Mouse (Mus musculus): ENCODE measurements around the gene Mtch2.

Mtch2 gene

DNA sequence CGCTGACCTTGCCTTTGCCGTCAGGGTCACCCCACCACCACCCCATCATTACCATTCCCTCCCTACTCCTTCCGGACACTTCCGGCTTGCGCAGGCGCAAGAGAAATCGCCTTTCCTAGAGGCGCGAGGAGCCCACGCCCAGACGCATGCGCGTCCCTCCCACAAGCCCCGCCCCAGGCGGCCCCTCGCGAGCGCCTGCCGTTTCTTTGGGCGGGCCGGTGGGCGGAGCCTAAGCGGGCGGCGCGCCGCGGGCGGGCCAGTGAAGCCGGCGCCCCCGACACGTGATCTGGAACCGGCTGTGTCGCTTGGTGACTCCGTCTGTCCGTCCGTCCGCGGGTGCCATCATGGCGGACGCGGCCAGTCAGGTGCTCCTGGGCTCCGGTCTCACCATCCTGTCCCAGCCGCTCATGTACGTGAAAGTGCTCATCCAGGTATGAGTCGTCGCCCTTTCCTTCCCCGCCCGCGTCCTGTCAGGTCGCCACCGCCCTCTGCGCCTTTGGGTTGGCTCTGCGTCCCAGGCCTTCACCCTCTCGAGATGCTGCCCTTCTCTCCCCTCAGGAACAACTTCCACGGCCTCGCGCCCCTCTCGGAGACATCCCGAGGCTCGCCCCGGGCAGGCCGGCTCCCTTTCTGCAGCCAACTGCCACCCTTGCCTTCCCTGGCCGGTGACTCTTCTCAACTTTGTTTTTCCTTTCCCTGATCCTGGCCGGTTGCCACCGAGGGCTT lies at the start of gene Mtch2:
Gene Mtch2 (plus strand): TSS at position 201 of the 726 bp plus-strand sequence.
- under 1% methylated on average over 67 of the region's 67 CpGs for WGBS

DNA sequence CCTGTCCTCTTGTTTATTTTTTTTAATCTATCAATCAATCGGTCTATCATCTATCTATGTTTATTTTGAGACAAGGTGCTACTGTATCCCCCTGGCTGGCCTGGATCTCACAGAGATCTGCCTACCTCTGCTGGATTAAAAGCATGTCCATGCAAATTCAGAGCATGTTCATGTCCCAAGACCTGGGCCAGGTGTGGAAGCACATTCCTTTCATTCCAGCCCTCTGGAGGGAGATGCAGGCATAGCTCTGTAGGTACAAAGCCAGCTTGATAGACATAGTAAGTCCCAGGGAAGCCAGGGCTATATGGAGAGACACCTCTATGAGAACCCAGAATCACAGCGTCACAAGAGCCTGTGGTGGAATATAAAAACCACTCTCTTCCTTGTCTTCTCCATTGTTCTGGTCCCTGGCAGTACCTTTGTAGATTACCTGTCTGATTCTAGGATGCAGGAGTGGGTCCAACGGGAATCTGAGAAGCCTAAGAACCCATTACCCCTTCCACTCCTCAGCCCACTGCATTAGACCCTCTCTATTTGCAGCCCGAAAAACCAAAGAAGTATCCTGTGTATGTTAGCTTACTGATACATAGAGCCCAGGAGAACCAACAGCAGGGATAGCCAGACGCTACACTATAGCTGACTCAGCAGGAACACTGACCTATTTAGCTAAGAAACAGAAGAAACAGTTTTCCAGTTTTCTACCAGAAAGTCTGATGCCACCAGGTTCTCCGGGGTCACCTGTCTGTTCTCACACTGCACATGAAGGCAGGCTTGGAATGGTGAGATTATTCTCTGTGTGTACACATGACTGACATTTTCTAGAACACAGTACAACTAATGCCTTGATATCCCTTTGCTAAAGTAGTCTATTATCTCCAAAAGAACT lies 38.5 kb upstream of the Mtch2 start:
- 89% methylated on average over 6 of the region's 6 CpGs for WGBS

DNA sequence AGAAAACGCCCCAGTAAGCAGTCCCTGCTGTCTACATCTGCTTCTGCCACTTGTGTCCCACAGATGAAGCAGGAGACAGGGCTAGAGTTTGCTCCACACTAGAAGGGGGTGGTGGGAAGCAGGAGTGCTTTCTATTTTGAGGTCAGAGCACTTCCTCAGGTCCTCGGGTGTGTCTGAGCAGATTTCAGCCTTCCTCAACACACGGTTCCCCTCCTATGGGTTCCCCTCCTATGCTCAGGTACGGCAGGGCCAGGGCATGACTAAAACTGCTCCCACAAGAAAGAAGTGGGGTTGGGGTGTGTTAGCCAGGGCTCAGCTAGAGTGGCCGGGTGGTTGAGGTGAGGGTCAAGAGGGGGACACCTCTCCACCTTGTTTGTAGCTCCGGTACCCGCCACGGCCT lies 36.2 kb upstream of the Mtch2 start:
- WGBS, result 85% methylated on average over 8 of the region's 8 CpGs

DNA sequence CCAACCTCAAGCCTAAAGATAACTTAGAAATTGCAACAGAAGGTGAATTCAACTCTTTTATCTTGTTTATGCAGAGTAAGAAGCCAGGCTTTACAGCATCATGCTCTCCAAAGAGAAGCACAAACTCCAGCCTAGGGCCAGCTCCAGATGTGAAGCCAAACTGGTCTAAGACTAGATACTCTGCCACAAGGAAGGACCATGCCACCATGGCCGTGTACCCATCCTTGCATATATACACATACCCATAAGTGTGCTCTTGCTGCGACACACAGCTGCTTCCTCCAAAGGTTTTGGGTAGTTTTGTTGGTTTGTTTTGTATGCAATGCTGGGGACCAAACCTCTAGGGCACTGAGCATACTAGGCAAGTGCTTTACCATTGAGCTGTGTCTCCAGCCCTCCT lies 31.7 kb upstream of the Mtch2 start:
- 79% methylated on average over 2 of the region's 2 CpGs for WGBS

DNA sequence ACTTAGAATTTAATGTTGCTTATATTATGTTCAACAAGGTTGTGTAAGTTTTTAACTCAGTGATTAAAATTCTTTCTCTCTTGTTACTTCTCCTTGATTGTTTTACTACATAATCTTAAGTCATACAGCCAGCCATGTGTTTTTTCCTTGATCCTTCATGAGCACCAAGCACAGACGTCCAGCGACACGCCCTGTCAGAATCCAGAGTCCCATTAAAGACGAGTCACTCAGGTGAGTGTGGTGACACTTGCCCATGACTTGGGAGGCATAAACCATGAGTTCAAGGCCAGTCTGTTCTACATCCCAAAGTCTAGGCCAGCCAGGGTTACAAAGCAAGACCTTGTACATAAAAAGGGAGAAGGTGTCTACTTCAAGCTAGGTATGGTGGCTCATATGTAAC lies 30.8 kb upstream of the Mtch2 start:
- WGBS, result 90% methylated on average over 4 of the region's 4 CpGs

DNA sequence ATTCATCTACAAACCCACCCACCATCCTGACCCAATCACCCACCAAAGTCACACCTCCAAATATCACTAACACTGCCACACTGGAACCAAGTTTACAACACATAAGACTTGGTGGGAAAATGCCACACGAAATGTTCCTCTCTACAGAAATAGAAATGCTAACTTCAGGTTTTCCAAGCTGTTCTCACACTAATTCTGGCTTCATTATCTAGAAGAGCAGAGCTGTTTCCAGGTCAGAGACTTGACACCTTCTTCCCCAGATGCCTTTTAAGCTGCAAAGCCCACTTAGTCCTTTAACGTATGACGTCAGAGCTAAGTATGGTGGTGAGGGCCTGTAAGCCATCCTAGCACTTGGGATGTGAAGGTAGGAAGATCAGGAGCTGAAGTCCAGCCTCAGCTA lies 28.2 kb upstream of the Mtch2 start:
- 58% methylated on average over 3 of the region's 3 CpGs for WGBS

DNA sequence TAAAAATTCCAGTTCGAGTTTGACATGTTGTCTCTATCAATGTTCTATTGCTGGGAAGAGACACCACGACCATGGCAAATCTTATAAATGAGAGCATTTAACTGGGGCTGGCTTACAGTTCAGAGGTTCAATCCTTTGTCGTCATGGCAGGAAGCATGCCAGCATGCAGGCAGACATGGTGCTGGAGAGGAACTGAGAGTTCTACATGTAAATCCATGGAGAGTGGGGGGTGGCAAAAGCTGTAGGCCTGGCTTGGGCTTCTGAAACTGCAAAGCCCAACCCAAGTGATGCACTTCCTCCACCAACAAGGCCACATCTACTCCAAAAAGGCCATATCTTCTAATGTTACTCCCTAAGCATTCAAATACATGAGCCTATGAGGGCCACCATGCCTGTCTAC lies 26.1 kb upstream of the Mtch2 start:
- 77% methylated on average over 3 of the region's 3 CpGs for WGBS

DNA sequence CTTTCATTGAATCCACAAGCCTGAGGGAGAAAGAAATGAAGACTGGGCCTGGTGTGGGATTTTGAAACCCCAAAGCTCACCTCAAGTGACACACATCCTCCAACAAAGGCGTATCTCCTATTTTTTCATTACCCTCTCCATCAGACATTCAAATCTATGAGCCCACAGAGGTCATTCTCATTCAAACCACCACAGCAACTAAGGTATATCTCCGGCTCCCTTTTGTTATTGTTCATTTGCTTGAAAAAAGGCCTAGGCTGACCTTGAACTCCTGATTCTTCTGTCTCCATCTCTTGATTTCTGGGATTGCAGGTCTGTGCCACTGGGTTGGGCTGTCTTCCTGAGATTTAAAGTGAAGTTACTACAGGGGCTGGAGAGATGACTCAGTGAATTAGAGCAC lies 24.0 kb upstream of the Mtch2 start:
- 95% methylated on average over 2 of the region's 2 CpGs for WGBS

DNA sequence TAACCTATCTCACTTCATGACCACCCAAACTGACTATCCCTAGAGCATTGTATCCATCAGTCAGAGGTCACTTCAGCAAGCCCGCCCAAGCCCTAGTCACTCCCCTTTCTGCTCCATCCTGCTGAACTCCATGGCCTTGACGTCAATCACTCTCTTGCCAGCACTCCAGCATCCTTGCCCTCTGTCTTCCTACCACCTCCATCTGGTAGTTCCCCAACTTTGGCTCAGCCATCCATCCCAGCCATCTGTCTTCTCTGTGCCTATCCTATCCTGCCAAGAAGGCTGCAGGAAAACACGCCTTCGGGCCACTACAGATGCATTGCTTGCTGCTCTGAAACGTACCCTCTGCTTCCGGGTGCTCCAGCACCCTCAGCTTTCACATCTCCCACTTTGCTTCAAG lies 23.2 kb upstream of the Mtch2 start:
- 63% methylated on average over 6 of the region's 6 CpGs for WGBS

DNA sequence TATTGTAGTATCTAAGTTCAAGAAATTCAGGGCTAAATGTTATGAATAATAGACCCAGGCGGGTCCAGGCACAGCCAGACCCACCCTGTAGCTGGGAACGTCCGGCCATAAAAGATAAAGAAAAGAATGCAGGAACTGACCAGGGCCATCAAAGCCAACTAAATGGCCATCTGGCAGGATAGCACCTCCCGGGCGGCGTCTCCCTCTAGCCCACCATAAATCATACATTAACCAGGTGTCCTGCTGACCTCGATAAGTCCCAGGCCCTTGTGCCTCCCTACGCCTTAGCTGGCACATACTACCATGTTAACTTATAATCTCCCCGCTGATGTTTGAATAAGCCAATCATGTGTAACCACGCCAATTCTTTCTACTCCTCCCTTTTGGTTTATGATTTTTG lies 22.4 kb upstream of the Mtch2 start:
- WGBS, result 92% methylated on average over 10 of the region's 10 CpGs

DNA sequence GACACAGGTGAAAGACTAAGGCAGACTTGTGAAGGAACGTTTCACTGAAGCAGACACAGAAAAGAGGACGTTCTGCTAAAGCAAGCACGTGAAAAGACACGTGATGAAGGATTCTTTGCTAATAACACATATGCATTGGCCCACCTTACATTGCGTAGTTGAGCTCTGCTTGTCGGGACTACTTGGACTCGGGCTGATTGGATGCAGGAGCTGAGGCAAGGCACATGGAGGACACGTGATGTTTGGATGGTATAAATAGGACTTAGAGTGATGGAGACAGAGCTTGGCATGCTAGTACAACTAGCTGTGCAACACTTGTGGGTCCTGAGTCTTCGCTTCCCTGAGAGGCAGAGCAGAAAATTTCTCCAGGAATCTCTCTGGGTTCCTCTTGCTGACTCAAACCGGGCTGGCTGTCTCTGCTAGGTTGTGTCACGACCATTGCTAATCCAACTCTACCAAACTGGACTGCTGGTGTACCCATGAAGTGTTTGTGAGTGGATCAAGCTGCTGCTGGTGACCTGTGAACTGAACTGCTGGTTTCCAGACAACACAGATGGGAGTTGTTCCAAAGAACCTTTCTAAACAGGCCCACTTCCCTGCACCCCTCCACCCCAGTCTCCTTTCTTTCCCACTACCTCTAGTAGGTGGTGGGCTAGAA lies 21.3 kb upstream of the Mtch2 start:
- 68% methylated on average over 11 of the region's 11 CpGs for WGBS

DNA sequence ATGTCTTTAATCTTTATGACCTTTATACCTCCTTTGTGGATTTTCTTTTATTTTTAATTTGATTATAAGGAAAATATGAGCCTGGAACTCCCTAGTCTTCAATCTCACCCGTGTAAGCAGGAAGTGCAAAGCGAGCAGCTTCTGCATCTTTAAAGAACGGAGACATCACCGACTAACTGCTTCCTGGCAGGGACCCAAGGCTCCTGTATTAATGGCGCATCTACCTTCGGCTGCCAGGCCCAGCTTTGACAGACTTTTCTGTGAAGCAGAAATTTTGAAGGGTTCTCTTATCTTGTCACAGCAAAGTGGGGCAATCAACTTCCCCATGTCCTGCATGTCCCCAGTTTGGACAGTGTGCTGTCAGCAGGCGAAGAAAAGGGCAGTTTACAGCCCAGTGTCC lies 18.2 kb upstream of the Mtch2 start:
- WGBS, result 60% methylated on average over 7 of the region's 7 CpGs

DNA sequence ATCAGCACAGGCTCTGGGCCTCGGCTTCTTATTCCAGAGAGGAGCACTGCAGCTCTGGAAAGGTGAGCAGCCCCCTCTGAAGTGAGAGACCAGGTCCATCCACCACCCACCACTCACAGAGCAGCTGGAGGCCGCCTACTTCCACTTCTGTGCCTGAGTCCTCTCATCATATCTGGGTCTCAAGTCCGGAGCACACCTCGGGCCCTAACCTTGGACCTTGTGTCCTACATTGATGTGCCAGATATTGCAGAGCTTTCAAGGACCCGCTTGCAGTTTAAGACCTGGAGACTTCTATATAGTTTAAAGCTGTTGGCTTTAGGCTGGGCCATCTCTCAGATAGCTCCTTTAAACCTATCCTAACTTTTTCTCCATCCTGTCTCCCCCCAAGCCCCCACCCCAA lies 13.5 kb upstream of the Mtch2 start:
- WGBS, result 82% methylated on average over 5 of the region's 5 CpGs

DNA sequence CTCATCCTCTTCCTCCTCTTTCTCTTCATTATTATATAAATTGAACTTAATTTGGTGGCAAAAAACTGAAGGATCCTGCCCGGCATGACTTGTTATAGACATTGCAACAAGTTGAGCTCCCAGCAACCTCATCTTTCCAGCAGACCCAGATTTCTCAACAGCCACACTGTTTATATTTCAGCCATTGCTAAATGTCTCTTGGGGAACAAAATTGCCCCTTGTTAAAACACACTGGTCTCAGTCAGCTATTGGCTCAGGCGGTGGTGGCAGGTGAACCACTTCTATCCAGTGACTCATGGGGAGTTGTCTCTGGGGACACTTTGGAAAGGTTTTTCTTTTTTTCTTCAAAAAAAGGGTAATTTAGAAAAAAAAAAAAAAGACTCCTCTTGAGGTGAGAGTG lies 8.3 kb upstream of the Mtch2 start:
- 90% methylated on average over 2 of the region's 2 CpGs for WGBS

DNA sequence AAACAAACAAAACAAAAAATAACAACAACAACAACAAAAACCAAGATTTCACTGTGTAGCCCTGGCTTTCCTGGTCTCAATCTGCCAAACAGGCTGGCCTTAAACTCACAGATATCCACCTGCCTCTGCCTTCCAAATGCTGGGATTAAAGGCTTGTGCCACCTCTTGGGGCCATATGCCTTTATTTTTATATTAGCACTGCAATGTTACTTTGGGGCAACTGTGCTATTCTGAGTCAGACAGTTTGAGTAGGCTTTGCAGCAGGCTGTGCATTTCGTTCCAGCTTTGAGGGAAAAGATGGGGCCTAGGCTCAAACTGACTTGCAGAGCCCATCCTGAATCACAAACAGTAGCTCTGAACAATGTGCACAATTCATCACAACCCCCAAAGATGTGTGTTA lies 3.3 kb upstream of the Mtch2 start:
- WGBS, result 30% methylated on average over 1 of the region's 1 CpGs

DNA sequence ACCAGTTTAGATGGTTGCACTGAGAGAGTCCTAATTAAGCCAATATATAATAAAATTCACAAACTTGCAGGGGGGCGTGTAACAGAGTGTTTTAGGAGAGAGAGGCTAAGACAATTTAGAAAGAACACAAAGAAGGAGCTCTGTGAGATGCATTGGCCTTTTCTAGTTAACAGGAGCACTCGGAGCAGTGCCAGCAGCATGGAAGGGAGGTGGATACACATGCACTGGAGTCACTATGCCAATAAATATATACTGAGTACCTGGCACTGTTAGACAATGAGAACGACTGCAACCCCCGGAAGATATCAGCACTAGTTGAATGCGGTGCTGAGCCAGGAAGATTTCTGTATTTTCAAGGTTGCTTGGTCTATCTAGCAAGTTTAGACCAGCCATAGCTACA lies 2.7 kb upstream of the Mtch2 start:
- 75% methylated on average over 5 of the region's 5 CpGs for WGBS

DNA sequence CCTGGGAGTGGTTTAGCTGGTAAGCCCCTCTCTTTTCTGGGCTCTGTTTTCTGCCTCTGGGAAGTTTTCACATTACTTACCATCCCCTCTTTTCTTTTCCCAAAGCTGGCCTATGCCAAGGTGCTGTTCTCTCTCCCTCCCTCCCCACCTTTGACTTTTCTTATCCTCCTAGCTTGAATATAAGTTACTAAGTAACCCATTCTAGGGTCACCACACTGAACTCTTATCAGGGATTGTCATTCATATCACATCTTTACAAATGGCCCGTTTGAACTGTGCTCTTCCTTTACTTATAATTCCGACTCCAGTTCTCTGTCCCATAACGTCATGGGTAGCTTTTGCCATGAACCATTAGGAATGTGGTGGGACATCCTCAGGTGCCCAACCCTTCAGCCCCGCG lies 1.7 kb upstream of the Mtch2 start:
- WGBS, result 89% methylated on average over 5 of the region's 5 CpGs

DNA sequence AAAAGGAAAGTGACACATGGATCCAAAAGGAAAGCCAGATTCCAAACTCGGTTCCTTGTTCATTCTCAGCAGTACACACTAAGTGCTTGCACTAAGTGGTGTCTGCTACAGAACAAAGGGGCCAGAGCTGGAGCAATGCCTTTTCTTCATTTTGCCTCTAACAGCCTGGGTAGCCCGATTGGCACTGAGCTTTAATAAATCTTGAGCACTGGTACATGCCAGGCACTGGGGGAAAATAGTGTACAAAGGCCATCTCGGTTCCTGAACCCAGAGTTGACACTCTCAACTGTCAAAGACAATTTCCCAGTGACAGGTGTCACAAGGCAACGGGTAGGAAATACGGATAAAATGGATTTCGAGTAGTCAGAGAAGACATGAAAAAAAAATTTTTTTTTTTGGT lies 784 bp upstream of the Mtch2 start:
- 30% methylated on average over 6 of the region's 6 CpGs for WGBS

DNA sequence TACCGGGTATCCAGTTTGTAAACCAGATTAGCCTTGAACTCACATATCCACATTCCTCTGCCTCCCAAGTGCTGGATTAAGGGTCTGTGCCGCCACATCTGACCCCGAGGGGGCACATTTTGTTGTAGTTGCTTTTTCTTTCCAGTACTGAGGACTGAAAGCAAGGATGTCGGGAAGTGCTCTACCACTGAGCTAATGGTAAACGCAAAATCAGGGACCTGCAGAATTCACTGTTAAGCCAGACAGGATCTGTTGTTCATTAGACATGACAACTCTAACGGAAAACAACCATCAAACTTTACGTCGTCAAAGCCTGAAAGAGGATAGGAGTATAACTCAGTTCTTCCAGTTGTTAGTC lies 379 bp upstream of the Mtch2 start:
- 1% methylated on average over 8 of the region's 8 CpGs for WGBS

DNA sequence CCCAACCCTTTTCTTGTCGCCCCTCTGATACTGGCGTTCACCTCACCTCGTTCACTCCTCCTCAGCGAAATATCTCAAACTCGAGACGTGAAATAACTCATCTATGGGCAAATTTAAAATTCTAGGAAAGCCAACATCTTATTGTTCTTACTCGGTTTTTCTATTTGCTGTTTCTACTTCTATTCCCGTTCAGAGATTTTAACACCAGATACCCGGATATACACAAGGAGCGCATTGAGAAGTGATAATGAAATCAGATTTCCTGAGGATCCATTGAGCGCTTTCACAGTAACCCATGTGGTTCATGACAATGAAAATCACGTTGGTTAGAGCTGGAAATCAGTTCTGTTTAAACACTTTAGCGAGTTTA lies 711 bp downstream of the Mtch2 start:
- WGBS, result under 1% methylated on average over 13 of the region's 13 CpGs

DNA sequence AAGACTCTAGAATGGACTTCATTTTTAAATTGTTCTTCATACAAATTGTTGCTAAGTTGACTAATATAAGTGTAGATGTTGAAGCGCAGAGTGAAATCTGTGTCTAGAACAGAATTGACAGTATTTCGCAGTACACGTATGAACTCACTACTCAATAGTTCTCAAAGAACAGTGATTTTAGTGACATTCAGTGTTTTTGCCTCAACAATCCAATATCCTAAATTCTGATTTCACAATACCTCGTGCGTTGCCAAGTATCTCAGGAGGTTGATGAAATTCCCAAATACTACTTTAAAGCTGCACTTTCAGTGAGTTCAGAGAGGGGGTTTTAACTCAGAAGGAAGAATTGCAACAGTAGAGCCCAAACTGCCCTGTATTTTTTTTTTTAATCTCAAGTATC lies 1.4 kb downstream of the Mtch2 start:
- WGBS, result 76% methylated on average over 5 of the region's 5 CpGs

DNA sequence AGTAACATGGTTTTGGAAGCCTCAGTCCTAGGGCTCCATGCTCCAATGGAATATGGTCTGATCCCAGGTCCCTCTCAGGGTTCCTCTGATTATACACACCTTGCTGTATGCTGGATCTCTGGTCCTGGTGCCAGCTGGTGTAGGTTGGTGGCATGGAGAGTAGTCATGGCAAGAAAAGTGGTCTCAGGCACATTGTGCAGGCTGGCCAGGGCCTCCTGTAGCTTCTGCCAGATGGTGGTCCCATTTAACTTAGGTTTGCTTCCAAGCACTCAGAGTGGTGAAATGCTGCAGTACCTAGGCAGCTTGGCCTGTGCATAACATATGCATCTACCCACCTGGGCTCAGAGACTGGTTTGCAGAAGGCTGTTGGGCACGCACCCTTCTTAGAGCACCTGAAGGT lies 3.4 kb downstream of the Mtch2 start:
- WGBS, result 92% methylated on average over 1 of the region's 1 CpGs

DNA sequence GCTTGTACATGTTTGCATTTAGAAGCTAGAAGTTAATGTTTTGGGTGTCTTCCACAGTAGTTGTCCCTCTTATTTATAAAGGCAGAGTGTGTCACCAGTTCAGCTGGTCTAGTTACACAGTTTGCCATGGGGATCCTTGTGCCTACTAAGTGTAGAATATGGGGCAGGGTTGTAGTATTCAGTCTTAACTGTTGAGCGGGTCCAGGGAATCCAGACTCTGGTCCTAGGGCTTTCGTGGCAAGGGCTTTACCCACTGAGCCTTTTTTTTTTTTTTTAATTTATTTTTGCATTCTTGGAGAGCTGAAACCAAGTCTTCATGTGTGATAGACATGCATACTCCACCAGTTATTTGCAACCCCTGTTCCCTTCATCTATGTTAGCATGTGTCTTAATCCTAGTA lies 14.5 kb downstream of the Mtch2 start:
- 93% methylated on average over 2 of the region's 2 CpGs for WGBS

All from cerebral cortex, adult 2 months (tissue).